Mouse (Mus musculus): Measurements from ENCODE around the gene Barx2. TPM values are rescaled to one million over a fixed set of nuclear protein-coding genes. Genes with fewer than 3 reads are reported as not detected.

The Barx2 gene
- polyA plus RNA-seq, 1 experiment from 2014 or later, result 1.4 TPM

DNA sequence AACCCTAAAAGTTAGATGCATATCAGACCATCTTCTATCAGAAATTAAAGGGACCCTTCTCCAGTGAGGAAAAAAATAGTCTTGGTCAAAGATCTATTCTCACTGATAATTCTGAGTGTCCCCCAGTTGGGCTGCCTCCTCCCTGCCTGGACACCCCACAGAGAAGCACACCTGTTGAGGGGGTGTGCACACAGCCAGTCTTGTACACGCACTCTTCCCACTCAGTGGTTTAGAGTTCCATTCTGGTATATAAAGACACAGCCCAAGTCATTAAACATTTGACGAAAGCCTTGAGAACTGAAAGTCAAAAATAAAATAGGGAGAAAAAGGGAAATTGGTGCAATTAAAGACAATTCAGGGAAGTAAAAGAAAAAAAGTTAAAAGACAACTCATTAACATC lies 30.9 kb downstream of the Barx2 start:
- H3K36me3 ChIP-seq (replicated peaks; ENCODE audit: control insufficient read depth, insufficient read depth, low read depth, low read length), result no peaks in the 10 kb centered on the region
- no peaks in the 10 kb centered on the region for H3K4me1 ChIP-seq (ENCODE audit: control insufficient read depth, insufficient read depth, low read length)
- 88% methylated on average over 2 of the region's 2 CpGs for WGBS
- H3K27ac ChIP-seq (replicated peaks; ENCODE audit: low read depth, low read length), result no peak overlapping the region
- DNase-seq (ENCODE audit: low spot score) (no peak), ATAC-seq (replicated peaks; ENCODE audit: insufficient number of reproducible peaks, low FRiP score, low TSS enrichment, low read depth) (no peak)
- no peak overlapping the region for H3K4me2 ChIP-seq (ENCODE audit: low read depth, low read length)
- no peak overlapping the region for H3K9ac ChIP-seq (replicated peaks; ENCODE audit: low read length)
- no peaks in the 10 kb centered on the region for H3K27me3 ChIP-seq (ENCODE audit: control insufficient read depth, insufficient read depth, low read length)
- H3K4me3 ChIP-seq (ENCODE audit: low read depth, low read length), result no peak overlapping the region
- H3K9me3 ChIP-seq (replicated peaks; ENCODE audit: control insufficient read depth, low read length), result no peaks in the 10 kb centered on the region

DNA sequence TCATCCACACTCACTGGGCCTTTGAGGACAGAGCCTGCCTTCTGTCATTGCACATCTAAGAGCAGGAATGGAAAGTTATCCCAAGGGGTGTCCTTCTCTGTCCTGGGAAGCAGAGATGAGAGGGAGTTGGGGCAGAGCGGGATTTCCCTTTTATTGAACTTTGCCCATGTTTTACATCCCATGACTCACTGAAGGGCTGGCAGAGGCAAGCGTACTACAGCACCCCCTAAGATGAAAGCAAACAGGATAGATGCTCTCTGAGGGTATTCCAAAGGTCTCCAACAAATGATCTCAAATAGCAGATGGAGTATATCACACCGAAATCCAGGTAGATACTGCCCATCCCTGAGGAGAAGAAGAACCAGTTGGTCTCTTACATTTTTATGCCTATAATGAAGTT lies 37.7 kb downstream of the Barx2 start:
- no peak overlapping the region for H3K9ac ChIP-seq (replicated peaks; ENCODE audit: low read length)
- ATAC-seq (replicated peaks; ENCODE audit: insufficient number of reproducible peaks, low FRiP score, low TSS enrichment, low read depth) (no peak), DNase-seq (ENCODE audit: low spot score) (no peak)
- H3K4me1 ChIP-seq (ENCODE audit: control insufficient read depth, insufficient read depth, low read length), result no peaks in the 10 kb centered on the region
- WGBS, result 87% methylated on average over 3 of the region's 3 CpGs
- H3K27me3 ChIP-seq (ENCODE audit: control insufficient read depth, insufficient read depth, low read length), result no peaks in the 10 kb centered on the region
- no peak overlapping the region for H3K4me2 ChIP-seq (ENCODE audit: low read depth, low read length)
- no peak overlapping the region for H3K27ac ChIP-seq (replicated peaks; ENCODE audit: low read depth, low read length)
- no peaks in the 10 kb centered on the region for H3K9me3 ChIP-seq (replicated peaks; ENCODE audit: control insufficient read depth, low read length)
- no peaks in the 10 kb centered on the region for H3K36me3 ChIP-seq (replicated peaks; ENCODE audit: control insufficient read depth, insufficient read depth, low read depth, low read length)
- no peak overlapping the region for H3K4me3 ChIP-seq (ENCODE audit: low read depth, low read length)

- DNase-seq (ENCODE audit: low spot score), result no peak
- ATAC-seq (replicated peaks; ENCODE audit: insufficient number of reproducible peaks, low FRiP score, low TSS enrichment, low read depth), result no peak
Measured at GRCm38 (mm10) chr9:31874236-31874635, 39.0 kb downstream of the Barx2 start.

GRCm38 (mm10) chr9:31871410-31871809 lies 41.9 kb downstream of the Barx2 start:
- no peak overlapping the region for H3K4me3 ChIP-seq (ENCODE audit: low read depth, low read length)
- no peak overlapping the region for H3K9ac ChIP-seq (replicated peaks; ENCODE audit: low read length)
- no peaks in the 10 kb centered on the region for H3K27me3 ChIP-seq (ENCODE audit: control insufficient read depth, insufficient read depth, low read length)
- H3K36me3 ChIP-seq (replicated peaks; ENCODE audit: control insufficient read depth, insufficient read depth, low read depth, low read length), result no peaks in the 10 kb centered on the region
- 53% methylated on average over 4 of the region's 4 CpGs for WGBS
- H3K27ac ChIP-seq (replicated peaks; ENCODE audit: low read depth, low read length), result no peak overlapping the region
- ATAC-seq (replicated peaks; ENCODE audit: insufficient number of reproducible peaks, low FRiP score, low TSS enrichment, low read depth), result no peak
- no peak overlapping the region for H3K4me2 ChIP-seq (ENCODE audit: low read depth, low read length)
- no peaks in the 10 kb centered on the region for H3K4me1 ChIP-seq (ENCODE audit: control insufficient read depth, insufficient read depth, low read length)
- no peak for DNase-seq (ENCODE audit: low spot score)
- H3K9me3 ChIP-seq (replicated peaks; ENCODE audit: control insufficient read depth, low read length), result no peaks in the 10 kb centered on the region

More at GRCm38 (mm10) chr9:31874236-31874635, 39.0 kb downstream of the Barx2 start:
- no peak overlapping the region for H3K4me3 ChIP-seq (ENCODE audit: low read depth, low read length)
- H3K27ac ChIP-seq (replicated peaks; ENCODE audit: low read depth, low read length), result no peak overlapping the region
- H3K9me3 ChIP-seq (replicated peaks; ENCODE audit: control insufficient read depth, low read length), result no peaks in the 10 kb centered on the region
- 93% methylated on average over 3 of the region's 3 CpGs for WGBS
- H3K9ac ChIP-seq (replicated peaks; ENCODE audit: low read length), result no peak overlapping the region
- H3K4me2 ChIP-seq (ENCODE audit: low read depth, low read length), result no peak overlapping the region
- H3K4me1 ChIP-seq (ENCODE audit: control insufficient read depth, insufficient read depth, low read length), result no peaks in the 10 kb centered on the region
- no peaks in the 10 kb centered on the region for H3K36me3 ChIP-seq (replicated peaks; ENCODE audit: control insufficient read depth, insufficient read depth, low read depth, low read length)
- no peaks in the 10 kb centered on the region for H3K27me3 ChIP-seq (ENCODE audit: control insufficient read depth, insufficient read depth, low read length)

GRCm38 (mm10) chr9:31868823-31869460 lies 44.3 kb downstream of the Barx2 start:
- no peak overlapping the region for H3K4me2 ChIP-seq (ENCODE audit: low read depth, low read length)
- H3K9me3 ChIP-seq (replicated peaks; ENCODE audit: control insufficient read depth, low read length), result no peaks in the 10 kb centered on the region
- no peaks in the 10 kb centered on the region for H3K27me3 ChIP-seq (ENCODE audit: control insufficient read depth, insufficient read depth, low read length)
- H3K9ac ChIP-seq (replicated peaks; ENCODE audit: low read length), result no peak overlapping the region
- no peak for ATAC-seq (replicated peaks; ENCODE audit: insufficient number of reproducible peaks, low FRiP score, low TSS enrichment, low read depth)
- H3K36me3 ChIP-seq (replicated peaks; ENCODE audit: control insufficient read depth, insufficient read depth, low read depth, low read length), result no peaks in the 10 kb centered on the region
- DNase-seq (ENCODE audit: low spot score), result no peak
- H3K4me3 ChIP-seq (ENCODE audit: low read depth, low read length), result no peak overlapping the region
- 82% methylated on average over 2 of the region's 2 CpGs for WGBS
- no peaks in the 10 kb centered on the region for H3K4me1 ChIP-seq (ENCODE audit: control insufficient read depth, insufficient read depth, low read length)
- no peak overlapping the region for H3K27ac ChIP-seq (replicated peaks; ENCODE audit: low read depth, low read length)

GRCm38 (mm10) chr9:31863830-31864229 lies 49.4 kb downstream of the Barx2 start:
- WGBS, result 76% methylated on average over 6 of the region's 6 CpGs
- DNase-seq (ENCODE audit: low spot score), result no peak

DNA sequence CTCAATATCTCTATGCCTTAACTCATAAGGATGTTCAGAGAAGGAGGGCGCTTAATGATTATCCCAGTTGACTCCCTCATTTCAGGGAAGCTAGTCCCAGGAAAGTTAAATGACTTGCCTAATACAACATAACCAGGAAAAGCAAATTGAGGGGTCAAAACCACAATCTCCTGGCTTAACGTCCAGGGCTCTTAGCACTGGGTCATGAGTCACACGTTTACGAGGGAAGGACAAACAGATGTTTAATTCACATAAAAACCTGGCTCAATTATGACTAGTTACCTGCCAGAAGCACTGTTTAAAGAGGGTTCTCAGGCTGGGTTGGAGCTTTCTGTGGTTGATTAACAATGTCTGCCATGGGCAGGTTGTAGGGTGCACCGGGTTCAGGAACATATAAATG lies 53.8 kb downstream of the Barx2 start:
- H3K9ac ChIP-seq (replicated peaks; ENCODE audit: low read length), result no peak overlapping the region
- no peak overlapping the region for H3K4me2 ChIP-seq (ENCODE audit: low read depth, low read length)
- WGBS, result 67% methylated on average over 5 of the region's 5 CpGs
- DNase-seq (ENCODE audit: low spot score) (no peak), ATAC-seq (replicated peaks; ENCODE audit: insufficient number of reproducible peaks, low FRiP score, low TSS enrichment, low read depth) (no peak)
- H3K36me3 ChIP-seq (replicated peaks; ENCODE audit: control insufficient read depth, insufficient read depth, low read depth, low read length), result no peaks in the 10 kb centered on the region
- H3K4me1 ChIP-seq (ENCODE audit: control insufficient read depth, insufficient read depth, low read length), result no peaks in the 10 kb centered on the region
- H3K27ac ChIP-seq (replicated peaks; ENCODE audit: low read depth, low read length), result no peak overlapping the region
- no peak overlapping the region for H3K4me3 ChIP-seq (ENCODE audit: low read depth, low read length)
- H3K27me3 ChIP-seq (ENCODE audit: control insufficient read depth, insufficient read depth, low read length), result no peaks in the 10 kb centered on the region; the same call in 1 of the 2 replicates
- no peaks in the 10 kb centered on the region for H3K9me3 ChIP-seq (replicated peaks; ENCODE audit: control insufficient read depth, low read length)

More at GRCm38 (mm10) chr9:31863830-31864229, 49.4 kb downstream of the Barx2 start:
- Histone ChIP-seq H3K36me3 (replicated peaks; ENCODE audit: control insufficient read depth, insufficient read depth, low read depth, low read length) (no peaks in the 10 kb centered on the region), H3K27me3 (ENCODE audit: control insufficient read depth, insufficient read depth, low read length) (no peaks in the 10 kb centered on the region), H3K4me3 (ENCODE audit: low read depth, low read length) (no peak overlapping the region), H3K4me2 (ENCODE audit: low read depth, low read length) (no peak overlapping the region), H3K9me3 (replicated peaks; ENCODE audit: control insufficient read depth, low read length) (no peaks in the 10 kb centered on the region), H3K4me1 (ENCODE audit: control insufficient read depth, insufficient read depth, low read length) (no peaks in the 10 kb centered on the region), H3K9ac (replicated peaks; ENCODE audit: low read length) (no peak overlapping the region), H3K27ac (replicated peaks; ENCODE audit: low read depth, low read length) (no peak overlapping the region)
- no peak for ATAC-seq (replicated peaks; ENCODE audit: insufficient number of reproducible peaks, low FRiP score, low TSS enrichment, low read depth)

DNA sequence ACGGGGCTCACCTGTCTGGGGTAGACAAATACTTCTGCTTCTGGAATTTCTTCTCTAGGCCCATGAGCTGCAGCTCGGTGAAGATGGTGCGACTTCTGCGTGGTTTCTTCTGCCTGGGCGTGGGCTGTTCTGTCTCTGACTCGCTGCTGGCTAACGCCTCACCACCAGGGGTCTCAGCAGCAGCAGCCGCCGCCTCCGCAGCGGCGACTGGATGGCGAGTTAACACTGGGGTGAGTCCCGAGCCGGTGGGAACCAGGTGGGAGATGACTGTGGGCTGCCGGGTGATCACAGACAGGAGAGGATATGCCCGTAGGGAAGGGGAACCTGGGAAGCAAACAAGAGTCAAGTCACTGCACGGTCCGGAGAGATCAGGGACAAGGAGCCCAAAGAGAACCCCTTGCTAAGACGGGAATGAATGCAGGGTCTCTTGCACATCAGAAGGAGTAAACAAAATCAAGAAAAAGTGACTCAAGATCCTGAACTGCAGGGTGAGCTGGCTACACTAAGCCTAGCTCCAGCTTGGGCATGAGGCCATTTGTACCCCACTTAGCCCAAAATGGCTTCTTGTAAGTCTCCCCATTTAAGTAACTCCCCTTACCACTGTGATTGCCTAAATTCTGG lies 54.4 kb downstream of the Barx2 start:
- H3K4me3 ChIP-seq (ENCODE audit: low read depth, low read length), result peak overlapping the region; percentile 10; the same call in 1 of the 2 replicates
- DNase-seq (ENCODE audit: low spot score) (peak; percentile 74), ATAC-seq (replicated peaks; ENCODE audit: insufficient number of reproducible peaks, low FRiP score, low TSS enrichment, low read depth) (no peak; the same call in 1 of the 2 replicates)
- no peak overlapping the region for H3K27ac ChIP-seq (replicated peaks; ENCODE audit: low read depth, low read length)
- peak overlapping the region; percentile 35 for H3K4me2 ChIP-seq (ENCODE audit: low read depth, low read length)
- H3K4me1 ChIP-seq (ENCODE audit: control insufficient read depth, insufficient read depth, low read length), result no peaks in the 10 kb centered on the region
- H3K27me3 ChIP-seq (ENCODE audit: control insufficient read depth, insufficient read depth, low read length), result no peaks in the 10 kb centered on the region; the same call in 1 of the 2 replicates
- H3K36me3 ChIP-seq (replicated peaks; ENCODE audit: control insufficient read depth, insufficient read depth, low read depth, low read length), result no peaks in the 10 kb centered on the region
- 7% methylated on average over 20 of the region's 20 CpGs for WGBS
- H3K9ac ChIP-seq (replicated peaks; ENCODE audit: low read length), result no peak overlapping the region
- no peaks in the 10 kb centered on the region for H3K9me3 ChIP-seq (replicated peaks; ENCODE audit: control insufficient read depth, low read length)
